Mouse (Mus musculus) heart, postnatal 10 days (tissue): Measurements from ENCODE around the gene Hist1h3d. TPM values are rescaled to one million over a fixed set of nuclear protein-coding genes. Genes with fewer than 3 reads are reported as not detected.

Experiments used
- DNase-seq, 2 experiments: peaks; one replicate each; pipeline ENCODE4 v3.0.0; 2021
- intact Hi-C: fragments of 180-260 bp; cut with DNase I; formaldehyde crosslinking; loops from one replicate; pipeline ENCODE4 v1.15.1; 2025
- microRNA-seq, 2 experiments: library from miRNA; unstranded; fragments of <30 nt; microRNA quantifications; one replicate each; pipeline ENCODE4 v1.2.0; 2022
- total RNA-seq, 2 experiments: library from RNA; stranded (reverse); gene quantifications; 2 replicates each; pipeline ENCODE4 v1.2.3; 2021

The Hist1h3d gene
- total RNA-seq, 2 experiments from 2014 or later: 26.2 to 30.6 TPM

GRCm38 (mm10) chr13:23609844-23610243 is 34.3 kb downstream of the Hist1h3d start:
- DNase-seq: no peak
- intact Hi-C loops: no loop called here

- DNase-seq: no peak
- intact Hi-C loops: no loop called here
Measured at GRCm38 (mm10) chr13:23610393-23610792, 34.8 kb downstream of the Hist1h3d start.

GRCm38 (mm10) chr13:23611638-23612037 is 36.1 kb downstream of the Hist1h3d start:
- intact Hi-C loops: no loop called here
- no peak for DNase-seq

GRCm38 (mm10) chr13:23620056-23620732 is 44.6 kb downstream of the Hist1h3d start:
- intact Hi-C loops: loop anchor here (5.0 kb wide), 2 partner anchors 33 to 117 kb away; partner anchors contain the start of gene Hist1h1c

GRCm38 (mm10) chr13:23620733-23621531 is 45.4 kb downstream of the Hist1h3d start, which contains the start of gene Hist1h2be:
Gene Hist1h2be, minus strand, starts transcription at chr13:23621124.
- peak; percentile 80 to 85 for DNase-seq
- intact Hi-C loops: loop anchor here (1.0 to 5.0 kb wide), 3 partner anchors 34 to 116 kb away; partner anchors contain the start of genes Hist1h1c, Hist1h2ad and Hist1h2bf

More at GRCm38 (mm10) chr13:23620056-23620732, 44.6 kb downstream of the Hist1h3d start:
- peak in 1 of 2 experiments; percentile 16 for DNase-seq

GRCm38 (mm10) chr13:23621532-23622174 is 46.1 kb downstream of the Hist1h3d start:
- peak in 1 of 2 experiments; percentile 78 for DNase-seq
- intact Hi-C loops: loop anchor here (1.0 to 5.0 kb wide), 5 partner anchors 34 to 116 kb away; partner anchors contain the start of genes Hist1h1c, Hist1h2ad, Hist1h2bc and Hist1h2bf

GRCm38 (mm10) chr13:23622175-23622671 is 46.7 kb downstream of the Hist1h3d start, which contains the start of gene Hist1h1e:
Gene Hist1h1e, minus strand, starts transcription at chr13:23622558.
- intact Hi-C loops: loop anchor here (1.0 to 5.0 kb wide), 4 partner anchors 35 to 115 kb away; partner anchors contain the start of genes Hist1h1c, Hist1h2bc and Hist1h4c
- peak; percentile 94 to 95 for DNase-seq

GRCm38 (mm10) chr13:23622861-23623450 is 47.4 kb downstream of the Hist1h3d start:
- DNase-seq: peak; percentile 17 to 43
- intact Hi-C loops: loop anchor here (1.0 to 5.0 kb wide), 4 partner anchors 36 to 114 kb away; partner anchors contain the start of genes Hist1h1c, Hist1h2bc and Hist1h4c

Small RNA genes within 50 kb of the gene (microRNA-seq; reads per million reads assigned to microRNA genes)
- gene Gm44297: 0.24 to 0.35 reads per million in 2 experiments
- 0 reads per million in 2 experiments for gene Gm44359
- gene Gm44394: 0 reads per million in 2 experiments

Other genes with a start within 250 kb of the Hist1h3d start
- gene Zfp322a, start 206.6 kb upstream of the Hist1h3d start, total RNA-seq: 10 to 100 TPM; 18.9 to 21.7 TPM
- 1 to 10 TPM; 5.3 to 5.6 TPM for gene Abt1, start 151.9 kb upstream of the Hist1h3d start, total RNA-seq
- gene Btn1a1, start 109.9 kb upstream of the Hist1h3d start, total RNA-seq: not detected
- not detected for gene Btn2a2, start 86.9 kb upstream of the Hist1h3d start, total RNA-seq
- 100 to 1,000 TPM; 743 to 812 TPM for gene Hist1h4h, start 44.7 kb upstream of the Hist1h3d start, total RNA-seq
- gene Hist1h2af, start 41.9 kb upstream of the Hist1h3d start, total RNA-seq: 100 to 1,000 TPM; 171 to 245 TPM
- gene Hist1h3g, start 40.3 kb upstream of the Hist1h3d start, total RNA-seq: 10 to 100 TPM; 45.9 to 66.2 TPM
- gene Hist1h2bh, start 32.4 kb upstream of the Hist1h3d start, total RNA-seq: 10 to 100 TPM in 1 of 2 experiments, 1 to 10 TPM in 1; 9.2 to 11.2 TPM
- 10 to 100 TPM; 52.6 to 63.4 TPM for gene Hist1h3f, start 31.7 kb upstream of the Hist1h3d start, total RNA-seq
- gene Hist1h4f, start 24.1 kb upstream of the Hist1h3d start, total RNA-seq: 100 to 1,000 TPM; 308 to 354 TPM
- gene Hist1h1d, start 22.5 kb upstream of the Hist1h3d start, total RNA-seq: 10 to 100 TPM; 16.9 to 20.1 TPM
- 100 to 1,000 TPM; 125 to 161 TPM for gene Hist1h3e, start 13.4 kb upstream of the Hist1h3d start, total RNA-seq
- 10 to 100 TPM; 38.7 to 42.6 TPM for gene Hist1h2ae, start 4.5 kb upstream of the Hist1h3d start, total RNA-seq
- gene Hist1h2bg, start 4.4 kb upstream of the Hist1h3d start, total RNA-seq: 100 to 1,000 TPM; 285 to 300 TPM
- gene Hist1h2bf, start 1.6 kb upstream of the Hist1h3d start, total RNA-seq: 100 to 1,000 TPM; 116 to 129 TPM
- gene Hist1h2ad, start 1.4 kb upstream of the Hist1h3d start, total RNA-seq: 10 to 100 TPM; 32.3 to 37.7 TPM
- gene Hist1h4d, start 5.8 kb downstream of the Hist1h3d start, total RNA-seq: 100 to 1,000 TPM; 167 to 189 TPM
- gene Hist1h2be, start 45.4 kb downstream of the Hist1h3d start, total RNA-seq: 10 to 100 TPM; 18.8 to 19.8 TPM
- gene Hist1h1e, start 46.8 kb downstream of the Hist1h3d start, total RNA-seq: 100 to 1,000 TPM; 138 to 168 TPM
- gene Hist1h2ac, start 108.2 kb downstream of the Hist1h3d start, total RNA-seq: 1 to 10 TPM; 5.1 to 6.2 TPM
- gene Hist1h2bc, start 108.4 kb downstream of the Hist1h3d start, total RNA-seq: 10 to 100 TPM; 50.8 to 51.3 TPM
- under 1 TPM; 0.29 to 0.67 TPM for gene Hist1h1t, start 120.1 kb downstream of the Hist1h3d start, total RNA-seq
- gene Hist1h4c, start 122.7 kb downstream of the Hist1h3d start, total RNA-seq: 100 to 1,000 TPM; 105 to 116 TPM
- gene Hfe, start 135.1 kb downstream of the Hist1h3d start, total RNA-seq: 10 to 100 TPM; 26.7 to 32.4 TPM
- gene Hist1h1c, start 163.0 kb downstream of the Hist1h3d start, total RNA-seq: 100 to 1,000 TPM; 299 to 383 TPM
- gene Hist1h3c, start 169.8 kb downstream of the Hist1h3d start, total RNA-seq: 100 to 1,000 TPM in 1 of 2 experiments, 10 to 100 TPM in 1; 84.0 to 101 TPM
- 100 to 1,000 TPM; 105 to 106 TPM for gene Hist1h2bb, start 171.0 kb downstream of the Hist1h3d start, total RNA-seq
- 100 to 1,000 TPM; 166 to 169 TPM for gene Hist1h2ab, start 175.4 kb downstream of the Hist1h3d start, total RNA-seq
- 100 to 1,000 TPM; 221 to 266 TPM for gene Hist1h3b, start 176.5 kb downstream of the Hist1h3d start, total RNA-seq
- 100 to 1,000 TPM; 130 to 151 TPM for gene Hist1h4b, start 181.2 kb downstream of the Hist1h3d start, total RNA-seq
- gene Hist1h4a, start 185.5 kb downstream of the Hist1h3d start, total RNA-seq: 100 to 1,000 TPM; 162 to 177 TPM
- 100 to 1,000 TPM; 160 to 202 TPM for gene Hist1h3a, start 186.6 kb downstream of the Hist1h3d start, total RNA-seq
- 100 to 1,000 TPM; 109 to 127 TPM for gene Hist1h1a, start 187.9 kb downstream of the Hist1h3d start, total RNA-seq
- not detected for gene Trim38, start 194.2 kb downstream of the Hist1h3d start, total RNA-seq
- not detected for gene Slc17a2, start 231.2 kb downstream of the Hist1h3d start, total RNA-seq